Mouse (Mus musculus): ENCODE data around the gene Flvcr2.

Flvcr2 gene

GRCm38 (mm10) chr12:85794094-85794493 is 47.8 kb downstream of the Flvcr2 start:
- no peak for DNase-seq (ENCODE audit: low spot score)

GRCm38 (mm10) chr12:85795551-85795950 is 49.2 kb downstream of the Flvcr2 start:
- DNase-seq (ENCODE audit: low spot score), result no peak

- DNase-seq (ENCODE audit: low spot score), result no peak
Measured at GRCm38 (mm10) chr12:85800031-85800430, 53.7 kb downstream of the Flvcr2 start.

- no peak for DNase-seq (ENCODE audit: low spot score)
Measured at GRCm38 (mm10) chr12:85809726-85810125, 63.4 kb downstream of the Flvcr2 start.

- no peak for DNase-seq (ENCODE audit: low spot score)
Measured at GRCm38 (mm10) chr12:85810959-85811358, 64.6 kb downstream of the Flvcr2 start.

- DNase-seq (ENCODE audit: low spot score), result no peak
Measured at GRCm38 (mm10) chr12:85811676-85812075, 65.3 kb downstream of the Flvcr2 start.

- DNase-seq (ENCODE audit: low spot score), result no peak
Measured at GRCm38 (mm10) chr12:85813599-85813998, 67.3 kb downstream of the Flvcr2 start.

GRCm38 (mm10) chr12:85822051-85822450 is 75.7 kb downstream of the Flvcr2 start:
- no peak for DNase-seq (ENCODE audit: low spot score)

GRCm38 (mm10) chr12:85824438-85825264 is 78.3 kb downstream of the Flvcr2 start, which contains the start of the genes Erg28 and Ttll5:
Erg28 (minus strand) TSS chr12:85824550.
Ttll5 (plus strand) TSS chr12:85824659.
- peak; percentile 93 for DNase-seq (ENCODE audit: low spot score)

GRCm38 (mm10) chr12:85825361-85825760 is 79.0 kb downstream of the Flvcr2 start:
- DNase-seq (ENCODE audit: low spot score), result no peak

GRCm38 (mm10) chr12:85825822-85826221 is 79.5 kb downstream of the Flvcr2 start:
- no peak for DNase-seq (ENCODE audit: low spot score)

- no peak for DNase-seq (ENCODE audit: low spot score)
Measured at GRCm38 (mm10) chr12:85828856-85829255, 82.5 kb downstream of the Flvcr2 start.

GRCm38 (mm10) chr12:85829866-85830265 is 83.5 kb downstream of the Flvcr2 start:
- DNase-seq (ENCODE audit: low spot score), result no peak

- DNase-seq (ENCODE audit: low spot score), result no peak
Measured at GRCm38 (mm10) chr12:85830691-85831090, 84.4 kb downstream of the Flvcr2 start.

GRCm38 (mm10) chr12:85834543-85834942 is 88.2 kb downstream of the Flvcr2 start:
- no peak for DNase-seq (ENCODE audit: low spot score)

- no peak for DNase-seq (ENCODE audit: low spot score)
Measured at GRCm38 (mm10) chr12:85837765-85838164, 91.4 kb downstream of the Flvcr2 start.

GRCm38 (mm10) chr12:85839371-85840000 is 93.1 kb downstream of the Flvcr2 start:
- no peak for DNase-seq (ENCODE audit: low spot score)

- no peak for DNase-seq (ENCODE audit: low spot score)
Measured at GRCm38 (mm10) chr12:85848164-85848958, 102.0 kb downstream of the Flvcr2 start.

GRCm38 (mm10) chr12:85850661-85851060 is 104.3 kb downstream of the Flvcr2 start:
- DNase-seq (ENCODE audit: low spot score), result no peak

GRCm38 (mm10) chr12:85853836-85854235 is 107.5 kb downstream of the Flvcr2 start:
- DNase-seq (ENCODE audit: low spot score), result no peak

GRCm38 (mm10) chr12:85854271-85854670 is 107.9 kb downstream of the Flvcr2 start:
- DNase-seq (ENCODE audit: low spot score), result no peak

- no peak for DNase-seq (ENCODE audit: low spot score)
Measured at GRCm38 (mm10) chr12:85857300-85857699, 111.0 kb downstream of the Flvcr2 start.
